21 mouse cellular contexts compared by ENCODE assay signal in the genomic region with DNA sequence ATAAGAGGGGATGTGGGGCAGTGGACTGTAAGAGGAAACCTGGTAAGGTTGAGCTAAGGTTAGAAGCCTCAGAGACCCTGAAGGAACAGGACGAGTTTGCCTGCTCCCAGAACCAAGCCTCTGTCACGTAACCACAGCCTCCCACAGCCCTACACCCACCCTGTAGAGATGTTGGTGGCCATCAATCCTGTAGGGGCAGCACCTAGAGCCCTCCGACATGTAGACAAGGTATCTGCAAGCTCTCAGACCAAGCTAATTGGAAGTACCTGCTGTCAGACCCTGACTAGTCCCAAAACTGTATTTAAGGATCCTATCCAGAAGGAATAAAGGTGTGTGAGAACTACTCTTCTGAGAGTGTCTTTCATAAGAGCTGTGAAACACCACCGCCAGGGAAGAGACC.
"Had no signal": no experiment of that assay in that cellular context is flagged by ENCODE, and none has a peak within 500 bp of the region (broad histone marks: within the 10 kb centered on the region; RNA-seq: fewer than 3 reads in every experiment).

No protein-coding gene starts in this region.

- H3K4me1 ChIP-seq: limb, embryonic 10.5 days; limb, embryonic 13.5 days; liver, embryonic 12.5 days; liver, embryonic 15.5 days; lung, embryonic 15.5 days; midbrain, embryonic 12.5 days; midbrain, embryonic 15.5 days; neural tube, embryonic 12.5 days; neural tube, embryonic 15.5 days had no signal

- H3K9me3 ChIP-seq: limb, embryonic 10.5 days; limb, embryonic 13.5 days; liver, embryonic 12.5 days; liver, embryonic 15.5 days; lung, embryonic 15.5 days; midbrain, embryonic 12.5 days; midbrain, embryonic 15.5 days; neural tube, embryonic 12.5 days; neural tube, embryonic 15.5 days had no signal

- H3K4me2 ChIP-seq: limb, embryonic 13.5 days; liver, embryonic 12.5 days; liver, embryonic 15.5 days; lung, embryonic 15.5 days; midbrain, embryonic 12.5 days; midbrain, embryonic 15.5 days; neural tube, embryonic 12.5 days; neural tube, embryonic 15.5 days had no signal

- H3K9ac ChIP-seq: limb, embryonic 13.5 days; liver, embryonic 12.5 days; liver, embryonic 15.5 days; lung, embryonic 15.5 days; midbrain, embryonic 12.5 days; midbrain, embryonic 15.5 days; neural tube, embryonic 12.5 days; neural tube, embryonic 15.5 days had no signal

- H3K36me3 ChIP-seq: limb, embryonic 10.5 days; limb, embryonic 13.5 days; liver, embryonic 12.5 days; liver, embryonic 15.5 days; lung, embryonic 15.5 days; midbrain, embryonic 12.5 days; midbrain, embryonic 15.5 days; neural tube, embryonic 12.5 days; neural tube, embryonic 15.5 days had no signal

- H3K27ac ChIP-seq: kidney, postnatal 0 days; layer of hippocampus, adult 2 months; limb, embryonic 10.5 days; limb, embryonic 13.5 days; liver, embryonic 12.5 days; liver, embryonic 15.5 days; lung, embryonic 15.5 days; midbrain, embryonic 12.5 days; midbrain, embryonic 15.5 days; neural tube, embryonic 12.5 days; neural tube, embryonic 15.5 days had no signal

- H3K4me3 ChIP-seq: layer of hippocampus, adult 2 months; limb, embryonic 10.5 days; limb, embryonic 13.5 days; liver, embryonic 12.5 days; liver, embryonic 15.5 days; lung, embryonic 15.5 days; midbrain, embryonic 12.5 days; midbrain, embryonic 15.5 days; neural tube, embryonic 12.5 days; neural tube, embryonic 15.5 days had no signal

- ATAC-seq: liver, embryonic 12.5 days; midbrain, embryonic 15.5 days had no signal

- H3K27me3 ChIP-seq: limb, embryonic 13.5 days; liver, embryonic 12.5 days; liver, embryonic 15.5 days; lung, embryonic 15.5 days; midbrain, embryonic 12.5 days; midbrain, embryonic 15.5 days; neural tube, embryonic 12.5 days; neural tube, embryonic 15.5 days had no signal

- DNase-seq: kidney, postnatal 25 days; layer of hippocampus, adult 9-11 months; liver; lung, adult 18-20 months; lung, postnatal 14 days; lung, postnatal 4 days; retina, postnatal 1 day; thymus, adult 2 months; thymus, postnatal 14 days; thymus, postnatal 4 days had no signal
